Mouse (Mus musculus): Measurements from ENCODE around the gene Tnfsf14. TPM values are rescaled to one million over a fixed set of nuclear protein-coding genes. Genes with fewer than 3 reads are reported as not detected.

The Tnfsf14 gene
- polyA plus RNA-seq, 2 experiments: 0.20 TPM; not detected in 1

GRCm38 (mm10) chr17:57219167-57219883 is 25.3 kb upstream of the Tnfsf14 start:
- H3K4me2 ChIP-seq (replicated peaks; ENCODE audit: low read depth, low read length, severe bottlenecking): no peak overlapping the region
- H3K4me3 ChIP-seq (replicated peaks; ENCODE audit: low read length): no peak overlapping the region
- no peaks in the 10 kb centered on the region for H3K36me3 ChIP-seq (ENCODE audit: control insufficient read depth, insufficient read depth, low read length)
- H3K27ac ChIP-seq (replicated peaks; ENCODE audit: low read depth, low read length): no peak overlapping the region
- H3K9me3 ChIP-seq (ENCODE audit: control insufficient read depth, low read length): no peaks in the 10 kb centered on the region
- H3K4me1 ChIP-seq (ENCODE audit: control insufficient read depth, insufficient read depth, low read length): no peaks in the 10 kb centered on the region
- ATAC-seq (ENCODE audit: low FRiP score, low read depth) (no peak), DNase-seq (ENCODE audit: low spot score) (no peak)
- 25% methylated on average over 11 of the region's 11 CpGs for WGBS
- 0 out of 2 replicates have a peak, but pooled peaks cover 8% of the 10 kb centered on the region for H3K27me3 ChIP-seq (ENCODE audit: control insufficient read depth, insufficient read depth, low read length)
- TF ChIP-seq POLR2A (IDR thresholded peaks at IDR 0.05; ENCODE audit: borderline replicate concordance, extremely low read depth, insufficient read depth, insufficient read length): no peak
- H3K9ac ChIP-seq (ENCODE audit: low read depth, low read length, severe bottlenecking): no peak overlapping the region

- no peak overlapping the region for H3K4me2 ChIP-seq (replicated peaks; ENCODE audit: low read depth, low read length, severe bottlenecking)
- no peaks in the 10 kb centered on the region for H3K4me1 ChIP-seq (ENCODE audit: control insufficient read depth, insufficient read depth, low read length)
- WGBS: 69% methylated on average over 12 of the region's 12 CpGs
- H3K36me3 ChIP-seq (ENCODE audit: control insufficient read depth, insufficient read depth, low read length): no peaks in the 10 kb centered on the region
- no peak overlapping the region for H3K4me3 ChIP-seq (replicated peaks; ENCODE audit: low read length)
- no peak for DNase-seq (ENCODE audit: low spot score)
- H3K27me3 ChIP-seq (ENCODE audit: control insufficient read depth, insufficient read depth, low read length): no peaks in the 10 kb centered on the region
- no peak overlapping the region for H3K27ac ChIP-seq (replicated peaks; ENCODE audit: low read depth, low read length)
- no peak for TF ChIP-seq POLR2A (IDR thresholded peaks at IDR 0.05; ENCODE audit: borderline replicate concordance, extremely low read depth, insufficient read depth, insufficient read length)
- no peaks in the 10 kb centered on the region for H3K9me3 ChIP-seq (ENCODE audit: control insufficient read depth, low read length)
- no peak for ATAC-seq (ENCODE audit: low FRiP score, low read depth)
- H3K9ac ChIP-seq (ENCODE audit: low read depth, low read length, severe bottlenecking): no peak overlapping the region
Observed at GRCm38 (mm10) chr17:57218335-57218900, 24.4 kb upstream of the Tnfsf14 start.

- Histone ChIP-seq H3K27me3 (ENCODE audit: control insufficient read depth, insufficient read depth, low read length) (no peaks in the 10 kb centered on the region), H3K9me3 (ENCODE audit: control insufficient read depth, low read length) (no peaks in the 10 kb centered on the region), H3K36me3 (ENCODE audit: control insufficient read depth, insufficient read depth, low read length) (no peaks in the 10 kb centered on the region), H3K4me2 (replicated peaks; ENCODE audit: low read depth, low read length, severe bottlenecking) (no peak overlapping the region), H3K27ac (replicated peaks; ENCODE audit: low read depth, low read length) (no peak overlapping the region), H3K4me3 (replicated peaks; ENCODE audit: low read length) (no peak overlapping the region), H3K9ac (ENCODE audit: low read depth, low read length, severe bottlenecking) (no peak overlapping the region), H3K4me1 (ENCODE audit: control insufficient read depth, insufficient read depth, low read length) (no peaks in the 10 kb centered on the region)
- no peak for TF ChIP-seq POLR2A (IDR thresholded peaks at IDR 0.05; ENCODE audit: borderline replicate concordance, extremely low read depth, insufficient read depth, insufficient read length)
- WGBS: 44% methylated on average over 13 of the region's 13 CpGs
- ATAC-seq (ENCODE audit: low FRiP score, low read depth): no peak
- DNase-seq (ENCODE audit: low spot score): peak; percentile 30
Observed at GRCm38 (mm10) chr17:57214676-57215387, 20.9 kb upstream of the Tnfsf14 start.

GRCm38 (mm10) chr17:57211501-57211900 is 17.5 kb upstream of the Tnfsf14 start:
- Histone ChIP-seq H3K27ac (replicated peaks; ENCODE audit: low read depth, low read length) (no peak overlapping the region), H3K9me3 (ENCODE audit: control insufficient read depth, low read length) (no peaks in the 10 kb centered on the region)
- 69% methylated on average over 9 of the region's 9 CpGs for WGBS

GRCm38 (mm10) chr17:57209330-57209729 is 15.4 kb upstream of the Tnfsf14 start:
- 72% methylated on average over 4 of the region's 4 CpGs for WGBS
- DNase-seq (ENCODE audit: low spot score) (no peak), ATAC-seq (ENCODE audit: low FRiP score, low read depth) (no peak)
- Histone ChIP-seq H3K4me3 (replicated peaks; ENCODE audit: low read length) (no peak overlapping the region), H3K27me3 (ENCODE audit: control insufficient read depth, insufficient read depth, low read length) (no peaks in the 10 kb centered on the region), H3K9ac (ENCODE audit: low read depth, low read length, severe bottlenecking) (no peak overlapping the region), H3K9me3 (ENCODE audit: control insufficient read depth, low read length) (no peaks in the 10 kb centered on the region), H3K36me3 (ENCODE audit: control insufficient read depth, insufficient read depth, low read length) (no peaks in the 10 kb centered on the region), H3K4me1 (ENCODE audit: control insufficient read depth, insufficient read depth, low read length) (no peaks in the 10 kb centered on the region), H3K27ac (replicated peaks; ENCODE audit: low read depth, low read length) (no peak overlapping the region), H3K4me2 (replicated peaks; ENCODE audit: low read depth, low read length, severe bottlenecking) (no peak overlapping the region)
- no peak for TF ChIP-seq POLR2A (IDR thresholded peaks at IDR 0.05; ENCODE audit: borderline replicate concordance, extremely low read depth, insufficient read depth, insufficient read length)

More at GRCm38 (mm10) chr17:57211501-57211900, 17.5 kb upstream of the Tnfsf14 start:
- H3K27me3 ChIP-seq (ENCODE audit: control insufficient read depth, insufficient read depth, low read length): no peaks in the 10 kb centered on the region
- no peak overlapping the region for H3K9ac ChIP-seq (ENCODE audit: low read depth, low read length, severe bottlenecking)
- TF ChIP-seq POLR2A (IDR thresholded peaks at IDR 0.05; ENCODE audit: borderline replicate concordance, extremely low read depth, insufficient read depth, insufficient read length): no peak
- DNase-seq (ENCODE audit: low spot score) (no peak), ATAC-seq (ENCODE audit: low FRiP score, low read depth) (no peak)
- no peak overlapping the region for H3K4me3 ChIP-seq (replicated peaks; ENCODE audit: low read length)
- no peaks in the 10 kb centered on the region for H3K36me3 ChIP-seq (ENCODE audit: control insufficient read depth, insufficient read depth, low read length)
- H3K4me1 ChIP-seq (ENCODE audit: control insufficient read depth, insufficient read depth, low read length): no peaks in the 10 kb centered on the region
- H3K4me2 ChIP-seq (replicated peaks; ENCODE audit: low read depth, low read length, severe bottlenecking): no peak overlapping the region
